ENCODE assay signal across 9 mouse cellular contexts in the genomic region with DNA sequence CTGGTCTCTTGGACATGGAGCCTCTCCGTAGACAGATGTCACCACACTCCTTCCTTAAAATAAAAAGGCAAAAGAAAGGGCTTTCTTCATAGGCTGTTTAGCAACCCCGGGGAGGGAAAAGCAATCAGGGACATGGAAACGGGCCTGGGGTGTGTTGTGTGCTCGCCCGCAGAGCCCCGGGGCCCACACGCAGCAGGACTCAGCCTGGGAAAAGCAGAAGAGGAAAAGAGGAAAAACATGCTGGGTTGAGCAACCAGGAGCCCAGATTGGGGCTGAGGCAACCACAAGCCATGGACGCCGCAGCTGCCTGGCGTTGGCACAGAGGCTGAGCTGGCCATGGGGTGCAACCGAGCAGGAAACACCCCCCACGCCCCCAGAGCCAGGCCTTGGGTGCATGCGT. TPM values are rescaled to one million over a fixed set of nuclear protein-coding genes. Genes with fewer than 3 reads are reported as not detected.
DNase-seq lines count a peak whose midpoint lies in the region; ATAC-seq and TF ChIP-seq lines count a peak whose summit lies in the region.
"Had no signal": no experiment of that assay in that cellular context is flagged by ENCODE, and none has a peak within 500 bp of the region (broad histone marks: within the 10 kb centered on the region; RNA-seq: fewer than 3 reads in every experiment).

No protein-coding gene starts in this region.

- no peak overlapping the region for H3K4me3 ChIP-seq in lung, adult 2 months (replicated peaks; ENCODE audit: extremely low read depth, low read depth, low read length)
- no peak overlapping the region for H3K4me3 ChIP-seq in intestine, embryonic 15.5 days (replicated peaks)
- no peak overlapping the region for H3K4me3 ChIP-seq in hindbrain, embryonic 16.5 days (ENCODE audit: low read length)
- H3K4me3 ChIP-seq: megakaryocyte, embryonic 14.5 days had no signal

- no peak overlapping the region for H3K4me2 ChIP-seq in intestine, embryonic 15.5 days (replicated peaks)
- H3K4me2 ChIP-seq in hindbrain, embryonic 16.5 days (ENCODE audit: low read length), result no peak overlapping the region

- H3K27me3 ChIP-seq in intestine, embryonic 15.5 days (replicated peaks), result no peaks in the 10 kb centered on the region; the same call in 1 of the 2 replicates
- no peaks in the 10 kb centered on the region for H3K27me3 ChIP-seq in hindbrain, embryonic 16.5 days (replicated peaks; ENCODE audit: control insufficient read depth, insufficient read depth, low read length)

- no peaks in the 10 kb centered on the region for H3K9me3 ChIP-seq in intestine, embryonic 15.5 days
- no peaks in the 10 kb centered on the region for H3K9me3 ChIP-seq in hindbrain, embryonic 16.5 days (ENCODE audit: control insufficient read depth, low read length)

- ATAC-seq in intestine, embryonic 15.5 days, result no peak
- ATAC-seq in megakaryocyte, adult 5-6 weeks (ENCODE audit: poor library complexity, severe bottlenecking), result peak; percentile 83
- ATAC-seq in hindbrain, embryonic 16.5 days, result no peak

- no peaks in the 10 kb centered on the region for H3K36me3 ChIP-seq in intestine, embryonic 15.5 days
- no peaks in the 10 kb centered on the region for H3K36me3 ChIP-seq in hindbrain, embryonic 16.5 days (ENCODE audit: control insufficient read depth, insufficient read depth, low read length)

- no peak for TF ChIP-seq POLR2A in lung, adult 2 months (IDR thresholded peaks at IDR 0.05; ENCODE audit: borderline replicate concordance, extremely low read depth, low read depth, low read length)

- peak overlapping the region; percentile 85; the same call in 1 of the 2 replicates for H3K27ac ChIP-seq in intestine, embryonic 15.5 days
- H3K27ac ChIP-seq in hindbrain, embryonic 16.5 days (ENCODE audit: low read depth, low read length), result no peak overlapping the region

- no peak overlapping the region for H3K9ac ChIP-seq in intestine, embryonic 15.5 days
- H3K9ac ChIP-seq in hindbrain, embryonic 16.5 days (ENCODE audit: low read depth, low read length), result no peak overlapping the region

- TF ChIP-seq CTCF in lung, adult 2 months (IDR thresholded peaks at IDR 0.05; ENCODE audit: insufficient read depth, low read length), result no peak

- WGBS in lung, adult 2 months, result 71% methylated on average over 13 of the region's 13 CpGs
- WGBS in intestine, embryonic 15.5 days, result 83% methylated on average over 13 of the region's 13 CpGs
- 87% methylated on average over 13 of the region's 13 CpGs for WGBS in hindbrain, embryonic 16.5 days

- no peaks in the 10 kb centered on the region for H3K4me1 ChIP-seq in lung, adult 2 months (ENCODE audit: control insufficient read depth, insufficient read depth, low read length)
- peaks cover 30% of the 10 kb centered on the region for H3K4me1 ChIP-seq in intestine, embryonic 15.5 days (replicated peaks)
- H3K4me1 ChIP-seq in hindbrain, embryonic 16.5 days (ENCODE audit: control insufficient read depth, insufficient read depth, low read depth, low read length), result no peaks in the 10 kb centered on the region

- DNase-seq in adrenal gland, postnatal 10 days, result peak; percentile 51
- DNase-seq in adrenal gland, adult 18-20 months (ENCODE audit: low spot score in 2 of 2), result no peak
- peak; percentile 58 to 68 for DNase-seq in lung, adult 18-20 months
- no peak for DNase-seq in lung, adult 2 months
- DNase-seq in retina, postnatal 1 day, result no peak

RNA-seq across cellular contexts. Expression of gene Emc8, which starts 17.7 kb away (rescaled TPM):
- 100 to 1,000 TPM; 113 to 117 TPM for total RNA-seq in adrenal gland, postnatal 10 days (2021)
- total RNA-seq in adrenal gland, adult 18-20 months (2021), result 100 to 1,000 TPM in 1 of 2 experiments, 10 to 100 TPM in 1; 87.1 to 118 TPM
- 56.8 and 71.2 TPM in 2 replicates for polyA plus RNA-seq in lung, adult 2 months (2012; rRNA removed)
- polyA plus RNA-seq in intestine, embryonic 15.5 days (2015; fragmentation: Nextera tagmentation; extraction: Ambion mirVana), result 235 and 246 TPM in 2 replicates
- total RNA-seq in megakaryocyte, adult 5-6 weeks (2015), result 46.7 and 48.7 TPM in 2 replicates
- 41.6 and 51.3 TPM in 2 replicates for total RNA-seq in megakaryocyte, adult 5-6 weeks (2017)
- 118 and 124 TPM in 2 replicates for polyA plus RNA-seq in hindbrain, embryonic 16.5 days (2015; fragmentation: Nextera tagmentation; extraction: Ambion mirVana)

RNA-seq across cellular contexts. Expression of gene Cox4i1, which starts 18.0 kb away (rescaled TPM):
- total RNA-seq in adrenal gland, postnatal 10 days (2021), result 1,000 to 10,000 TPM; 2,747 to 2,903 TPM
- 1,000 to 10,000 TPM; 1,414 to 1,997 TPM for total RNA-seq in adrenal gland, adult 18-20 months (2021)
- polyA plus RNA-seq in lung, adult 2 months (2012; rRNA removed), result 606 and 728 TPM in 2 replicates
- 1,472 and 1,529 TPM in 2 replicates for polyA plus RNA-seq in intestine, embryonic 15.5 days (2015; fragmentation: Nextera tagmentation; extraction: Ambion mirVana)
- total RNA-seq in megakaryocyte, adult 5-6 weeks (2015), result 776 and 796 TPM in 2 replicates
- 479 and 480 TPM in 2 replicates for total RNA-seq in megakaryocyte, adult 5-6 weeks (2017)
- polyA plus RNA-seq in hindbrain, embryonic 16.5 days (2015; fragmentation: Nextera tagmentation; extraction: Ambion mirVana), result 1,225 and 1,379 TPM in 2 replicates

RNA-seq across cellular contexts. Expression of gene Gm27021, which starts 18.2 kb away (rescaled TPM):
- total RNA-seq in adrenal gland, postnatal 10 days (2021), result not detected
- total RNA-seq in adrenal gland, adult 18-20 months (2021), result not detected
- polyA plus RNA-seq in lung, adult 2 months (2012; rRNA removed), result 0.92 and 1.3 TPM in 2 replicates
- 2.0 and 2.2 TPM in 2 replicates for polyA plus RNA-seq in intestine, embryonic 15.5 days (2015; fragmentation: Nextera tagmentation; extraction: Ambion mirVana)
- not detected in 2 replicates for total RNA-seq in megakaryocyte, adult 5-6 weeks (2015)
- 0.29 TPM in 1 of 2 replicates, not detected in the other for total RNA-seq in megakaryocyte, adult 5-6 weeks (2017)
- polyA plus RNA-seq in hindbrain, embryonic 16.5 days (2015; fragmentation: Nextera tagmentation; extraction: Ambion mirVana), result 6.5 and 7.9 TPM in 2 replicates

RNA-seq across cellular contexts. Expression of gene 1190005I06Rik, which starts 38.6 kb away (rescaled TPM):
- 10 to 100 TPM; 28.3 to 32.8 TPM for total RNA-seq in adrenal gland, postnatal 10 days (2021)
- total RNA-seq in adrenal gland, adult 18-20 months (2021), result 10 to 100 TPM; 12.3 to 21.3 TPM
- 2.4 and 6.2 TPM in 2 replicates for polyA plus RNA-seq in lung, adult 2 months (2012; rRNA removed)
- 1.3 and 2.5 TPM in 2 replicates for polyA plus RNA-seq in intestine, embryonic 15.5 days (2015; fragmentation: Nextera tagmentation; extraction: Ambion mirVana)
- 0.18 TPM in 1 of 2 replicates, not detected in the other for total RNA-seq in megakaryocyte, adult 5-6 weeks (2015)
- total RNA-seq in megakaryocyte, adult 5-6 weeks (2017), result not detected in 2 replicates
- 18.3 and 20.5 TPM in 2 replicates for polyA plus RNA-seq in hindbrain, embryonic 16.5 days (2015; fragmentation: Nextera tagmentation; extraction: Ambion mirVana)

RNA-seq across cellular contexts. Expression of gene Irf8, which starts 50.1 kb away (rescaled TPM):
- 10 to 100 TPM; 18.9 to 21.8 TPM for total RNA-seq in adrenal gland, postnatal 10 days (2021)
- total RNA-seq in adrenal gland, adult 18-20 months (2021), result 10 to 100 TPM; 16.1 to 46.0 TPM
- polyA plus RNA-seq in lung, adult 2 months (2012; rRNA removed), result 38.6 and 44.7 TPM in 2 replicates
- polyA plus RNA-seq in intestine, embryonic 15.5 days (2015; fragmentation: Nextera tagmentation; extraction: Ambion mirVana), result 41.9 and 46.6 TPM in 2 replicates
- 167 and 175 TPM in 2 replicates for total RNA-seq in megakaryocyte, adult 5-6 weeks (2015)
- 282 and 289 TPM in 2 replicates for total RNA-seq in megakaryocyte, adult 5-6 weeks (2017)
- polyA plus RNA-seq in hindbrain, embryonic 16.5 days (2015; fragmentation: Nextera tagmentation; extraction: Ambion mirVana), result 4.2 and 4.8 TPM in 2 replicates

Comparison
In these comparisons a context has a peak if more than half of its experiments do, and no peak if none do; other contexts are left out.
1. DNase-seq: peak in adrenal gland, postnatal 10 days (single experiment) and lung, adult 18-20 months (2 of 2); none in adrenal gland, adult 18-20 months (0 of 2), lung, adult 2 months (single experiment) and retina, postnatal 1 day (single experiment).